Mouse (Mus musculus) gastrocnemius, postnatal 4 days (tissue): Measurements from ENCODE around the gene Akap14. TPM values are rescaled to one million over a fixed set of nuclear protein-coding genes. Genes with fewer than 3 reads are reported as not detected.

ENCODE experiments used
- DNase-seq, 2 experiments: peaks; one replicate each; pipeline ENCODE4 v3.0.0; 2021 to 2022; ENCODE audit warnings: low spot score in 2 of 2, mixed read lengths in 2 of 2
- total RNA-seq, 2 experiments: library from RNA; stranded (reverse); gene quantifications; 2 replicates each; pipeline ENCODE4 v1.2.3; 2021

Gene Akap14
- total RNA-seq, 2 experiments from 2014 or later, result not detected

DNA sequence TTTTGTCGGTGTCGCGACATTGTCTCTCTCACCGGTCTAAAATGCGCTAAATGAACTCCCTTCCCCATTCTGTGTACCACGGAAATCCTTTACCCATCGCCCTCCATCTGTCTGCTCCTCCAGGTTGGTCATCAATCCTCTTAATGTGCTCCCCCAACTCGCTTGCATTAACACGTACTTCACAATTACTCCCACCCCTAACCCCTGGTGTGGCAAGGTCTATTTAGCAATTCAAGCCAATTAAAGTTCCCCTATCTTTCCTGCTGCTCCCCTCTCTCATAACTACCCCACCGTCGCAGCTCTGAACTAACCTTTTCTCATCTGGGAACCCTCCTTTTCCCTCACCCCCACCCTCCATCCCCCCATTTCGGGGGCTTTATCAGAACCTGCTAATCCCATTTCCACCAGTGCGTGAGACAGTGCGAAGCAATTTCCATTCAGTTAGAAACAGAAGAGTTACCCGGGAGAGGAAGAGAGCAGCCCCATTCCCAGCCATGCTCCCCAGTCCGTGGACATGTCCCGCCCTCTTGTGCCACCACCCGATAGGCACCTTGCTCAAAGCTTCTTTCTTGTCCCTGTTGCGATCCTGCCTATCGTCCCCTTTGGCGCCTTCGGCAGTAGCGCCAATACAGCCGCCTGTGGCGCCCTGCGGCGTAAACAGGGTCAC is 59.0 kb downstream of the Akap14 start:
- no peak for DNase-seq

- no peak for DNase-seq
These were observed 64.8 kb downstream of the Akap14 start for GRCm38 (mm10) chrX:37103826-37104225.

Other genes starting within 250 kb of the Akap14 start
- 10 to 100 TPM; 24.9 to 26.2 TPM for gene Sept6, start 177.0 kb downstream of the Akap14 start, total RNA-seq
- under 1 TPM in 1 of 2 experiments, not detected in 1; 0.34 TPM for gene Sowahd, start 120.0 kb downstream of the Akap14 start, total RNA-seq
- gene Rpl39, start 83.4 kb downstream of the Akap14 start, total RNA-seq, result 100 to 1,000 TPM; 697 to 727 TPM
- 10 to 100 TPM; 10.9 to 14.7 TPM for gene Upf3b, start 58.5 kb downstream of the Akap14 start, total RNA-seq
- gene Nkap, start 42.0 kb downstream of the Akap14 start, total RNA-seq, result 10 to 100 TPM; 11.2 to 12.5 TPM
- gene Ndufa1, start 22.3 kb upstream of the Akap14 start, total RNA-seq, result 100 to 1,000 TPM; 270 to 275 TPM
- gene Rnf113a1, start 22.4 kb upstream of the Akap14 start, total RNA-seq, result 1 to 10 TPM; 2.5 to 3.6 TPM
- not detected for gene Gm9, start 42.2 kb upstream of the Akap14 start, total RNA-seq
- gene Rhox1, start 53.4 kb upstream of the Akap14 start, total RNA-seq, result not detected
- gene Rhox2a, start 76.1 kb upstream of the Akap14 start, total RNA-seq, result not detected
- gene Rhox3a, start 81.1 kb upstream of the Akap14 start, total RNA-seq, result not detected
- not detected for gene Rhox4a, start 96.5 kb upstream of the Akap14 start, total RNA-seq
- under 1 TPM in 1 of 2 experiments, not detected in 1; 0.91 TPM for gene Rhox3a2, start 211.2 kb upstream of the Akap14 start, total RNA-seq
- not detected for gene Rhox4a2, start 222.0 kb upstream of the Akap14 start, total RNA-seq
- gene Rhox2b, start 243.2 kb upstream of the Akap14 start, total RNA-seq, result not detected